Mouse (Mus musculus): Measurements from ENCODE around the gene Fam178b. TPM values are rescaled to one million over a fixed set of nuclear protein-coding genes. Genes with fewer than 3 reads are reported as not detected.

Gene Fam178b
- total RNA-seq, 4 experiments from 2014 or later: 0.46 TPM; not detected in 3

- no peak for DNase-seq (ENCODE audit: low spot score in 2 of 2)
Measured at GRCm38 (mm10) chr1:36526903-36527302, 156.1 kb downstream of the Fam178b start.

- DNase-seq (ENCODE audit: low spot score in 2 of 2): no peak
Measured at GRCm38 (mm10) chr1:36525774-36526173, 157.2 kb downstream of the Fam178b start.

- no peak for DNase-seq (ENCODE audit: low spot score in 2 of 2)
Measured at GRCm38 (mm10) chr1:36524058-36524457, 158.9 kb downstream of the Fam178b start.

- DNase-seq (ENCODE audit: low spot score in 2 of 2): peak in 1 of 2 experiments; percentile 58
Measured at GRCm38 (mm10) chr1:36523332-36524013, 159.5 kb downstream of the Fam178b start.

- DNase-seq (ENCODE audit: low spot score in 2 of 2): no peak
Measured at GRCm38 (mm10) chr1:36522210-36522609, 160.8 kb downstream of the Fam178b start.

- DNase-seq (ENCODE audit: low spot score in 2 of 2): no peak
Measured at GRCm38 (mm10) chr1:36519626-36520025, 163.4 kb downstream of the Fam178b start.

- no peak for DNase-seq (ENCODE audit: low spot score in 2 of 2)
Measured at GRCm38 (mm10) chr1:36518259-36518658, 164.7 kb downstream of the Fam178b start.

GRCm38 (mm10) chr1:36513718-36514117, 169.3 kb downstream of the Fam178b start:
- no peak for DNase-seq (ENCODE audit: low spot score in 2 of 2)

- DNase-seq (ENCODE audit: low spot score in 2 of 2): no peak
Measured at GRCm38 (mm10) chr1:36513310-36513709, 169.7 kb downstream of the Fam178b start.

GRCm38 (mm10) chr1:36512966-36513280, 170.1 kb downstream of the Fam178b start:
- no peak for DNase-seq (ENCODE audit: low spot score in 2 of 2)

Small RNA genes within 50 kb of the gene (microRNA-seq; reads per million reads assigned to microRNA genes)
- gene Gm24133: not detected

Other genes with a start within 250 kb of the Fam178b start
- gene Lman2l, start 237.9 kb downstream of the Fam178b start, total RNA-seq (2022): 10 to 100 TPM; 19.9 to 24.7 (median 22.6) TPM
- gene Cnnm4, start 211.6 kb downstream of the Fam178b start, total RNA-seq (2022): 1 to 10 TPM; 4.9 to 7.7 (median 5.1) TPM
- 10 to 100 TPM in 3 of 4 experiments, 1 to 10 TPM in 1; 8.9 to 12.8 (median 11.3) TPM for gene Cnnm3, start 171.3 kb downstream of the Fam178b start, total RNA-seq (2022)
- 1,000 to 10,000 TPM; 2,275 to 3,003 (median 2,494) TPM for gene Ankrd23, start 146.3 kb downstream of the Fam178b start, total RNA-seq (2022)
- gene Gm42417, start 143.8 kb downstream of the Fam178b start, total RNA-seq (2022): 1,000 to 10,000 TPM in 3 of 4 experiments, 100 to 1,000 TPM in 1; 926 to 1,454 (median 1,403) TPM
- 1 to 10 TPM; 6.3 to 9.7 (median 9.4) TPM for gene Ankrd39, start 135.7 kb downstream of the Fam178b start, total RNA-seq (2022)
- 1 to 10 TPM; 2.7 to 5.2 (median 4.6) TPM for gene Sema4c, start 124.8 kb downstream of the Fam178b start, total RNA-seq (2022)
- gene Cox5b, start 8.3 kb upstream of the Fam178b start, total RNA-seq (2022): 1,000 to 10,000 TPM in 1 of 4 experiments, 100 to 1,000 TPM in 3; 864 to 1,112 (median 950) TPM
- under 1 TPM in 3 of 4 experiments, not detected in 1; 0.65 to 0.75 (median 0.70) TPM for gene 4933424G06Rik, start 27.0 kb upstream of the Fam178b start, total RNA-seq (2022)
- gene Actr1b, start 31.2 kb upstream of the Fam178b start, total RNA-seq (2022): 100 to 1,000 TPM; 141 to 162 (median 147) TPM
- gene Zap70, start 78.6 kb upstream of the Fam178b start, total RNA-seq (2022): under 1 TPM in 2 of 4 experiments, not detected in 2; 0.27 to 0.31 TPM